Mouse (Mus musculus) bone marrow, adult 2 months (tissue): ENCODE results near the gene Mad2l1.

Source experiments
- CTCF ChIP-seq: fragments of 200-500 bp; IDR thresholded peaks from 2 replicates; pipeline ENCODE4 v1.5.1; 2011; ENCODE audit warnings: low read length, control low read depth; ENCODE audit not compliant: control insufficient read depth, insufficient read depth
- POLR2A ChIP-seq: fragments of 200-500 bp; IDR thresholded peaks from 2 replicates; pipeline ENCODE4 v1.6.1; 2011; ENCODE audit warnings: low read depth, mild to moderate bottlenecking, control low read depth, low read length, borderline replicate concordance; ENCODE audit not compliant: control insufficient read depth

DNA sequence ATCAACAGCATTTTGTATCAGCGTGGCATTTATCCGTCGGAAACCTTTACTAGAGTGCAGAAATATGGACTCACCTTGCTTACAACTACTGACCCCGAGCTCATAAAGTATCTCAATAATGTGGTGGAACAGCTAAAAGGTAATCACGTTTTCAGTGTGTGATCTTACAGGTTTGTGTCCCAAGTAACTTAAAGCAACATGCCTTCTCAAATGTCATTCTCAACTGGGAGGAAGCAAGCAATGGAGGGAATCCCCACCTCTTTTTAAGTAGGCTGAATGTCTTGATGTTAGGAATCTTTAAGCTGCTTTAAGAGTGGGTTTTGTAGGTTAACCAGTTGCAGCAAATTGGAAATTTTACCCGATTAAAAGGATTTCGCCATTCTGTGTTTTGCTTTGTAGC is 776 bp downstream of the Mad2l1 start:
- TF ChIP-seq POLR2A = no peak
- TF ChIP-seq CTCF = no peak
